ENCODE assay signal across 20 mouse cellular contexts in genomic region chr11:52996434-52997093, GRCm38 (mm10).
DNase-seq lines count a peak whose midpoint lies in the region; ATAC-seq and TF ChIP-seq lines count a peak whose summit lies in the region.
"Had no signal": no experiment of that assay in that cellular context is flagged by ENCODE, and none has a peak within 500 bp of the region (broad histone marks: within the 10 kb centered on the region; RNA-seq: fewer than 3 reads in every experiment).

No protein-coding gene starts in this region.

- no peaks in the 10 kb centered on the region for H3K9me3 ChIP-seq in forebrain, embryonic 10.5 days
- H3K9me3 ChIP-seq in forebrain, embryonic 13.5 days (replicated peaks), result peaks cover 4% of the 10 kb centered on the region; the same call in 1 of the 2 replicates
- H3K9me3 ChIP-seq in hindbrain, postnatal 0 days (ENCODE audit: low read length), result no peaks in the 10 kb centered on the region
- H3K9me3 ChIP-seq in hindbrain, embryonic 10.5 days, result no peaks in the 10 kb centered on the region; the same call in 1 of the 2 replicates
- H3K9me3 ChIP-seq in lung, postnatal 0 days (ENCODE audit: low read length), result no peaks in the 10 kb centered on the region
- H3K9me3 ChIP-seq: embryonic facial prominence, embryonic 12.5 days; midbrain, embryonic 10.5 days had no signal

- TF ChIP-seq EP300 in lung, postnatal 0 days (IDR thresholded peaks at IDR 0.05), result no peak

- no peak overlapping the region for H3K4me2 ChIP-seq in forebrain, embryonic 13.5 days
- no peak overlapping the region for H3K4me2 ChIP-seq in hindbrain, postnatal 0 days (ENCODE audit: low read depth, low read length)
- H3K4me2 ChIP-seq in lung, postnatal 0 days (replicated peaks; ENCODE audit: low read depth, low read length), result no peak overlapping the region
- H3K4me2 ChIP-seq: embryonic facial prominence, embryonic 12.5 days; heart, embryonic 13.5 days had no signal

- 89% methylated on average over 16 of the region's 16 CpGs for WGBS in forebrain, embryonic 10.5 days
- WGBS in forebrain, embryonic 13.5 days, result 76% methylated on average over 16 of the region's 16 CpGs
- 72% methylated on average over 16 of the region's 16 CpGs for WGBS in hindbrain, postnatal 0 days
- 84% methylated on average over 16 of the region's 16 CpGs for WGBS in hindbrain, embryonic 10.5 days
- WGBS in lung, postnatal 0 days, result 54% methylated on average over 16 of the region's 16 CpGs

- H3K27ac ChIP-seq in forebrain, embryonic 10.5 days, result 0 out of 2 replicates have a peak overlapping the region, but pooled peaks have one; percentile 5
- H3K27ac ChIP-seq in forebrain, embryonic 13.5 days, result no peak overlapping the region
- H3K27ac ChIP-seq in hindbrain, postnatal 0 days, result 0 out of 2 replicates have a peak overlapping the region, but pooled peaks have one; percentile 45
- no peak overlapping the region for H3K27ac ChIP-seq in hindbrain, embryonic 10.5 days
- H3K27ac ChIP-seq in lung, postnatal 0 days (ENCODE audit: low read length), result no peak overlapping the region
- H3K27ac ChIP-seq: embryonic facial prominence, embryonic 12.5 days; heart, embryonic 13.5 days; midbrain, embryonic 10.5 days had no signal

- TF ChIP-seq CTCF in hindbrain, postnatal 0 days (IDR thresholded peaks at IDR 0.05; ENCODE audit: low read depth), result no peak
- TF ChIP-seq CTCF in lung, postnatal 0 days (IDR thresholded peaks at IDR 0.05), result no peak

- no peak overlapping the region for H3K4me3 ChIP-seq in forebrain, embryonic 10.5 days
- no peak overlapping the region for H3K4me3 ChIP-seq in forebrain, embryonic 13.5 days
- no peak overlapping the region for H3K4me3 ChIP-seq in hindbrain, postnatal 0 days (ENCODE audit: low read length)
- no peak overlapping the region for H3K4me3 ChIP-seq in hindbrain, embryonic 10.5 days
- no peak overlapping the region for H3K4me3 ChIP-seq in lung, postnatal 0 days (ENCODE audit: low read depth, low read length)
- H3K4me3 ChIP-seq: embryonic facial prominence, embryonic 12.5 days; erythroblast, embryonic 14.5 days; heart, embryonic 13.5 days; midbrain, embryonic 10.5 days had no signal

- peaks cover 14% of the 10 kb centered on the region; the same call in 1 of the 2 replicates for H3K4me1 ChIP-seq in forebrain, embryonic 10.5 days
- no peaks in the 10 kb centered on the region for H3K4me1 ChIP-seq in forebrain, embryonic 13.5 days
- no peaks in the 10 kb centered on the region for H3K4me1 ChIP-seq in hindbrain, postnatal 0 days (ENCODE audit: insufficient read depth, low read length)
- no peaks in the 10 kb centered on the region for H3K4me1 ChIP-seq in hindbrain, embryonic 10.5 days (replicated peaks)
- H3K4me1 ChIP-seq in lung, postnatal 0 days (ENCODE audit: insufficient read depth, low read depth, low read length), result no peaks in the 10 kb centered on the region
- H3K4me1 ChIP-seq: heart, embryonic 13.5 days; midbrain, embryonic 10.5 days had no signal

- H3K27me3 ChIP-seq in forebrain, embryonic 10.5 days (ENCODE audit: poor library complexity, severe bottlenecking), result no peaks in the 10 kb centered on the region
- no peaks in the 10 kb centered on the region for H3K27me3 ChIP-seq in forebrain, embryonic 13.5 days
- no peaks in the 10 kb centered on the region for H3K27me3 ChIP-seq in hindbrain, postnatal 0 days (ENCODE audit: insufficient read depth, low read length)
- no peaks in the 10 kb centered on the region for H3K27me3 ChIP-seq in hindbrain, embryonic 10.5 days (ENCODE audit: insufficient read depth, poor library complexity, severe bottlenecking)
- no peaks in the 10 kb centered on the region for H3K27me3 ChIP-seq in lung, postnatal 0 days (replicated peaks; ENCODE audit: insufficient read depth, low read length)
- H3K27me3 ChIP-seq: embryonic facial prominence, embryonic 12.5 days had no signal

- H3K9ac ChIP-seq in forebrain, embryonic 13.5 days, result no peak overlapping the region
- H3K9ac ChIP-seq in hindbrain, postnatal 0 days (replicated peaks; ENCODE audit: low read length), result no peak overlapping the region
- H3K9ac ChIP-seq in lung, postnatal 0 days (replicated peaks; ENCODE audit: low read depth), result no peak overlapping the region
- H3K9ac ChIP-seq: embryonic facial prominence, embryonic 12.5 days; heart, embryonic 13.5 days had no signal

- H3K36me3 ChIP-seq in forebrain, embryonic 10.5 days (replicated peaks), result no peaks in the 10 kb centered on the region
- no peaks in the 10 kb centered on the region for H3K36me3 ChIP-seq in forebrain, embryonic 13.5 days (ENCODE audit: poor library complexity, severe bottlenecking)
- no peaks in the 10 kb centered on the region for H3K36me3 ChIP-seq in hindbrain, postnatal 0 days (ENCODE audit: insufficient read depth, low read length)
- no peaks in the 10 kb centered on the region for H3K36me3 ChIP-seq in hindbrain, embryonic 10.5 days
- no peaks in the 10 kb centered on the region for H3K36me3 ChIP-seq in lung, postnatal 0 days (ENCODE audit: insufficient read depth, low read length)
- H3K36me3 ChIP-seq: embryonic facial prominence, embryonic 12.5 days; heart, embryonic 13.5 days; midbrain, embryonic 10.5 days had no signal

- DNase-seq in forebrain, embryonic 10.5 days (ENCODE audit: extremely low spot score, low spot score), result no peak
- DNase-seq in hindbrain, postnatal 0 days (ENCODE audit: low spot score), result no peak
- DNase-seq in hindbrain, embryonic 10.5 days (ENCODE audit: low spot score), result no peak
- DNase-seq in lung, postnatal 0 days (ENCODE audit: low spot score), result peak; percentile 59
- DNase-seq in lung, postnatal 10 days, result no peak
- peak; percentile 39 for DNase-seq in testis, postnatal 10 days (ENCODE audit: low spot score)
- DNase-seq: adrenal gland, postnatal 10 days; cerebellum, adult 18-20 months; cerebellum, postnatal 14 days; gastrocnemius, postnatal 10 days; kidney, adult 2 months; kidney, postnatal 14 days; thymus, postnatal 14 days had no signal

- ATAC-seq in forebrain, embryonic 13.5 days, result no peak
- no peak for ATAC-seq in hindbrain, postnatal 0 days
- ATAC-seq in lung, postnatal 0 days, result peak; percentile 62
- ATAC-seq: activated CD4-positive, CD25-positive, alpha-beta regulatory T cell, adult 4 months; forebrain, embryonic 16.5 days had no signal

Comparison
In these comparisons a context has a peak if more than half of its experiments do, and no peak if none do; other contexts are left out.
1. DNase-seq: peak in lung, postnatal 0 days (single experiment) and testis, postnatal 10 days (single experiment); none in forebrain, embryonic 10.5 days (single experiment), hindbrain, postnatal 0 days (single experiment), hindbrain, embryonic 10.5 days (single experiment) and lung, postnatal 10 days (single experiment).
2. H3K27ac ChIP-seq: peak in forebrain, embryonic 10.5 days (single experiment) and hindbrain, postnatal 0 days (single experiment); none in forebrain, embryonic 13.5 days (single experiment), hindbrain, embryonic 10.5 days (single experiment) and lung, postnatal 0 days (single experiment).